Mouse (Mus musculus) lung, adult 2 months (tissue): ENCODE measurements at regions not wholly inside any gene's neighbourhood (a gene's known extent, or its start where the extent isn't known, plus 50 kb on each side); places are given as distances from the start of the nearest gene placed in this dataset.
"Not testable (repeated sequence)": the region's sequence is repeated elsewhere in the genome, so short reads cannot be mapped to it uniquely, and the experiment has no call there.

Source experiments
- CTCF ChIP-seq: fragments of 200-500 bp; IDR thresholded peaks from 2 replicates; pipeline ENCODE4 v1.5.1; 2011; ENCODE audit warnings: mild to moderate bottlenecking, low read length, control low read depth; ENCODE audit not compliant: insufficient read depth
- POLR2A ChIP-seq: fragments of 200-500 bp; IDR thresholded peaks from 2 replicates; pipeline ENCODE4 v1.6.1; 2011; ENCODE audit warnings: low read depth, mild to moderate bottlenecking, control low read depth, low read length, borderline replicate concordance; ENCODE audit errors: extremely low read depth

DNA sequence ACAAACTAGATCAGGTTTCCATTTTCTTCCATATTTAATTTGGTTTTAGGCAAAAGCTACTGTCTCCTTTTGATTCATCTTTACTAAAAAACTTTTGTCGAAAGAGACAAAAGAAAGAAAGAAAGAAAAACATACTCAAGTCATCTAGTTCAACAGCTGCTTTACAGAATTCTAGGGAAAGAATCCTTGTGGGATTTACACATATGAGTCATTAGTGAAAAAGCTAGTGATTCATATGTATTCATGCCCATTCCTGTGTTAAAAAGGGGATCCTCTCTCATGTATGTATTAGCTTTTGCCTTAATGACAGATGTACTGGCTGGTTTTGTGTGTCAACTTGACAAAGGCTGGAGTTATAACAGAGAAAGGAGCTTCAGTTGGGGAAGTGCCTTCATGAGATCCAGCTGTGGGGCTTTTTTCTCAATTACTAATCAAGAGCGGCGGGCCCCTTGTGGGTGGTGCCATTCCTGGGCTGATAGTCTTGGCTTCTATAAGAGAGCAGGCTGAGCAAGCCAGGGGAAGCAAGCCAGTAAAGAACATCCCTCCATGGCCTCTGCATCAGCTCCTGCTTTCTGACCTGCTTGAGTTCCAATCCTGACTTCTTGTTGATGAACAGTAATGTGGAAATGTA, 200.1 kb upstream of the Flrt2 start:
- TF ChIP-seq CTCF, POLR2A: not testable (repeated sequence)
